Mouse (Mus musculus): ENCODE results near the gene Tbcel.

Gene Tbcel

GRCm38 (mm10) chr9:42507709-42508108, at the start of gene Tbcel:
Gene Tbcel (minus strand): TSS chr9:42507809.
- no peak for DNase-seq (ENCODE audit: low spot score)

GRCm38 (mm10) chr9:42555186-42555585, 47.6 kb upstream of the Tbcel start:
- no peak for DNase-seq (ENCODE audit: low spot score)

- peak; percentile 26 for DNase-seq (ENCODE audit: low spot score)
These were observed 42.5 kb upstream of the Tbcel start for GRCm38 (mm10) chr9:42550116-42550515.

- DNase-seq (ENCODE audit: low spot score) = no peak
These were observed 41.4 kb upstream of the Tbcel start for GRCm38 (mm10) chr9:42548981-42549380.

- DNase-seq (ENCODE audit: low spot score) = no peak
These were observed 36.9 kb upstream of the Tbcel start for GRCm38 (mm10) chr9:42544521-42544920.

GRCm38 (mm10) chr9:42533491-42533890, 25.9 kb upstream of the Tbcel start:
- no peak for DNase-seq (ENCODE audit: low spot score)

- DNase-seq (ENCODE audit: low spot score) = no peak
These were observed 25.4 kb upstream of the Tbcel start for GRCm38 (mm10) chr9:42533041-42533440.

- no peak for DNase-seq (ENCODE audit: low spot score)
These were observed 24.3 kb upstream of the Tbcel start for GRCm38 (mm10) chr9:42531951-42532350.

GRCm38 (mm10) chr9:42530221-42531152, 22.9 kb upstream of the Tbcel start:
- no peak for DNase-seq (ENCODE audit: low spot score)

- no peak for DNase-seq (ENCODE audit: low spot score)
These were observed 13.0 kb upstream of the Tbcel start for GRCm38 (mm10) chr9:42520587-42521084.

GRCm38 (mm10) chr9:42518163-42518562, 10.6 kb upstream of the Tbcel start:
- DNase-seq (ENCODE audit: low spot score) = no peak

GRCm38 (mm10) chr9:42513159-42513558, 5.5 kb upstream of the Tbcel start:
- DNase-seq (ENCODE audit: low spot score) = no peak

GRCm38 (mm10) chr9:42512312-42512711, 4.7 kb upstream of the Tbcel start:
- DNase-seq (ENCODE audit: low spot score) = no peak

GRCm38 (mm10) chr9:42508235-42508634, 626 bp upstream of the Tbcel start:
- DNase-seq (ENCODE audit: low spot score) = no peak

- no peak for DNase-seq (ENCODE audit: low spot score)
These were observed 587 bp downstream of the Tbcel start for GRCm38 (mm10) chr9:42507022-42507421.

- DNase-seq (ENCODE audit: low spot score) = no peak
These were observed 2.6 kb downstream of the Tbcel start for GRCm38 (mm10) chr9:42504971-42505510.

GRCm38 (mm10) chr9:42504559-42504958, 3.0 kb downstream of the Tbcel start:
- no peak for DNase-seq (ENCODE audit: low spot score)

GRCm38 (mm10) chr9:42503709-42504108, 3.9 kb downstream of the Tbcel start:
- no peak for DNase-seq (ENCODE audit: low spot score)

- DNase-seq (ENCODE audit: low spot score) = no peak
These were observed 11.3 kb downstream of the Tbcel start for GRCm38 (mm10) chr9:42496296-42496695.

GRCm38 (mm10) chr9:42491780-42492179, 15.8 kb downstream of the Tbcel start:
- no peak for DNase-seq (ENCODE audit: low spot score)

- no peak for DNase-seq (ENCODE audit: low spot score)
These were observed 16.8 kb downstream of the Tbcel start for GRCm38 (mm10) chr9:42490589-42491382.

- no peak for DNase-seq (ENCODE audit: low spot score)
These were observed 19.5 kb downstream of the Tbcel start for GRCm38 (mm10) chr9:42488071-42488470.
